In the genomic region with DNA sequence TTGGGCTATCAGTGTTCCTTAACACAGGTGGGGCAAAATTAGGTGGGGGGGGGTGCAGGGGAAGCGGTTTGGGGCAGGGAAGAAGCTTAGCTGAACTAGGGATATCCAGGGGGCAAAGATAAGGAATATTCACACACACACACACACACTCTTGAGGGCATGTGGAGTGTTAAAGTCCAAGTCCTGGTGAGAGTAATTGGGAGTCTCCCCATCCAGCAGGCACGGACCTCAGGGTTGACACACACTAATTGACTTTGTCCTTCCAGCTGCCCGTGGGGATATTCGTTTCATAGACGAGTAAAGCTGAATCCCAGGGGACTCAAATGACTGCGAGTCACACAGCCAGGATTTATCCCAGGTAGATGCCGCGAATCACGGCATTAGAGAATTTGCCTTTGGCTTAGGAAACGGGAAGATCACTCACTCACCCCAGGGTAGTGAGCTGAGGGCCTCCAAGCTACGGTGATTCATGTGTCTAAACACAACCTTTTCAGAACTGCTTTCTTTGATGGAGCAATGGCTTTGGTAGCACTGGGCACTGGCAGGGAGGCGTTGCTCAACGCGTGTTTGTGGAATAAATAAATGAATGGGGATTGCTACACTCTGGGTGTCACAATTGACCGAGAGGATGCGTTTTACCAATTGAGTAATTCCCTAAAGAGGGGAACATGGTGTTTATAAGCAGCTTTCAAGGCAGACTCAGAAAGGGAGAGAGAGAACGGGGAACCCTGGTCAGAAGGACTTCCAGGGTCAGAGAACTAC, we compare ENCODE assay signal across 13 mouse cellular contexts. TPM values are rescaled to one million over a fixed set of nuclear protein-coding genes. Genes with fewer than 3 reads are reported as not detected.
A peak's percentile ranks its signal among the peaks of the same experiment; 100 is the strongest.
DNase-seq lines count a peak whose midpoint lies in the region; ATAC-seq lines count a peak whose summit lies in the region.
"Had no signal": no experiment of that assay in that cellular context is flagged by ENCODE, and none has a peak within 500 bp of the region (broad histone marks: within the 10 kb centered on the region; RNA-seq: fewer than 3 reads in every experiment).

A gene (plus strand): TSS at position 703 of the 762 bp plus-strand sequence.

- no peaks in the 10 kb centered on the region for H3K9me3 ChIP-seq in midbrain, embryonic 10.5 days (replicated peaks)
- H3K9me3 ChIP-seq in midbrain, embryonic 16.5 days (replicated peaks; ENCODE audit: control insufficient read depth, low read length, poor library complexity, severe bottlenecking): no peaks in the 10 kb centered on the region
- H3K9me3 ChIP-seq in intestine, embryonic 16.5 days (ENCODE audit: control insufficient read depth, low read length): no peaks in the 10 kb centered on the region
- H3K9me3 ChIP-seq: heart, embryonic 15.5 days had no signal

- ATAC-seq in midbrain, embryonic 16.5 days: no peak
- ATAC-seq in intestine, embryonic 16.5 days: peak; percentile 57
- peak; percentile 49 for ATAC-seq in neutrophil, adult 5-6 weeks (ENCODE audit: extremely low read depth, insufficient number of reproducible peaks, low FRiP score, poor library complexity, severe bottlenecking)

- no peaks in the 10 kb centered on the region for H3K27me3 ChIP-seq in midbrain, embryonic 10.5 days (ENCODE audit: low read depth, poor library complexity, severe bottlenecking)
- H3K27me3 ChIP-seq in midbrain, embryonic 16.5 days (ENCODE audit: control insufficient read depth, insufficient read depth, low read depth, low read length): no peaks in the 10 kb centered on the region
- H3K27me3 ChIP-seq in intestine, embryonic 16.5 days (replicated peaks; ENCODE audit: control insufficient read depth, insufficient read depth, low read length): no peaks in the 10 kb centered on the region
- H3K27me3 ChIP-seq: heart, embryonic 15.5 days had no signal

- H3K36me3 ChIP-seq in midbrain, embryonic 10.5 days: peaks cover 20% of the 10 kb centered on the region
- H3K36me3 ChIP-seq in midbrain, embryonic 16.5 days (ENCODE audit: control insufficient read depth, insufficient read depth, low read length): no peaks in the 10 kb centered on the region
- 0 out of 2 replicates have a peak, but pooled peaks cover 4% of the 10 kb centered on the region for H3K36me3 ChIP-seq in intestine, embryonic 16.5 days (ENCODE audit: control insufficient read depth, insufficient read depth, low read length)

- no peak within 1 kb of the TSS for H3K4me3 ChIP-seq in midbrain, embryonic 10.5 days
- H3K4me3 ChIP-seq in midbrain, embryonic 16.5 days (ENCODE audit: low read depth, low read length): no peak within 1 kb of the TSS
- no peak within 1 kb of the TSS for H3K4me3 ChIP-seq in intestine, embryonic 16.5 days (ENCODE audit: low read length)
- H3K4me3 ChIP-seq: heart, embryonic 15.5 days had no signal

- peaks cover 29% of the 10 kb centered on the region for H3K4me1 ChIP-seq in midbrain, embryonic 10.5 days
- peaks cover 5% of the 10 kb centered on the region; the same call in 1 of the 2 replicates for H3K4me1 ChIP-seq in midbrain, embryonic 16.5 days (ENCODE audit: control insufficient read depth, insufficient read depth, low read length)
- no peaks in the 10 kb centered on the region for H3K4me1 ChIP-seq in intestine, embryonic 16.5 days (ENCODE audit: control insufficient read depth, insufficient read depth, low read length)
- H3K4me1 ChIP-seq: heart, embryonic 15.5 days had no signal

- H3K9ac ChIP-seq in midbrain, embryonic 16.5 days (ENCODE audit: low read depth, low read length): no peak within 1 kb of the TSS
- H3K9ac ChIP-seq in intestine, embryonic 16.5 days (ENCODE audit: low read depth, low read length): no peak within 1 kb of the TSS
- H3K9ac ChIP-seq: heart, embryonic 15.5 days had no signal

- no peak within 1 kb of the TSS for H3K4me2 ChIP-seq in midbrain, embryonic 16.5 days (ENCODE audit: low read length)
- no peak within 1 kb of the TSS for H3K4me2 ChIP-seq in intestine, embryonic 16.5 days (ENCODE audit: low read depth, low read length)
- H3K4me2 ChIP-seq: heart, embryonic 15.5 days had no signal

- H3K27ac ChIP-seq in midbrain, embryonic 10.5 days (replicated peaks): peak within 1 kb of the TSS; percentile 47; the same call in 1 of the 2 replicates
- no peak within 1 kb of the TSS for H3K27ac ChIP-seq in midbrain, embryonic 16.5 days (ENCODE audit: low read length)
- H3K27ac ChIP-seq in intestine, embryonic 16.5 days (ENCODE audit: low read length): no peak within 1 kb of the TSS
- H3K27ac ChIP-seq: heart, embryonic 15.5 days had no signal

- 78% methylated on average over 17 of the region's 17 CpGs for WGBS in midbrain, embryonic 10.5 days
- 44% methylated on average over 17 of the region's 17 CpGs for WGBS in midbrain, embryonic 16.5 days
- 58% methylated on average over 17 of the region's 17 CpGs for WGBS in intestine, embryonic 16.5 days

- peak; percentile 61 for DNase-seq in adrenal gland, postnatal 10 days
- DNase-seq in adrenal gland, postnatal 25 days: no peak
- no peak for DNase-seq in midbrain, embryonic 10.5 days (ENCODE audit: low spot score)
- no peak for DNase-seq in urinary bladder, adult 18-20 months (ENCODE audit: low spot score in 2 of 2)
- no peak for DNase-seq in right cerebral cortex, adult 2 months (ENCODE audit: low spot score in 2 of 2)
- DNase-seq: cerebellum, adult 9-11 months; gastrocnemius, postnatal 25 days; kidney, postnatal 4 days; thymus, postnatal 25 days had no signal

RNA-seq across cellular contexts. Expression of the gene that starts here (rescaled TPM):
- 10 to 100 TPM in 1 of 2 experiments, 1 to 10 TPM in 1; 3.7 to 12.2 TPM for total RNA-seq in adrenal gland, postnatal 10 days (2021)
- total RNA-seq in adrenal gland, postnatal 25 days (2021): 0.09 and 3.4 TPM in 2 replicates
- 0.16 and 0.20 TPM in 2 replicates for polyA plus RNA-seq in midbrain, embryonic 10.5 days (2016; fragmentation: Nextera tagmentation; extraction: Ambion mirVana)
- polyA plus RNA-seq in midbrain, embryonic 16.5 days (2015; fragmentation: Nextera tagmentation; extraction: Ambion mirVana): 0.17 TPM in 1 of 2 replicates, not detected in the other
- polyA plus RNA-seq in intestine, embryonic 16.5 days (2015; fragmentation: Nextera tagmentation; extraction: Ambion mirVana): 0.97 and 1.2 TPM in 2 replicates
- total RNA-seq in neutrophil, adult 5-6 weeks (2017): 0.35 and 0.37 TPM in 2 replicates

Comparison
In these comparisons a context has a peak if more than half of its experiments do, and no peak if none do; other contexts are left out.
1. Peak in ATAC-seq in neutrophil, adult 5-6 weeks; RNA of the gene not detected or under 1 TPM.